Mouse (Mus musculus) heart, embryonic 13.5 days (tissue): ENCODE measurements at regions not wholly inside any gene's neighbourhood (a gene's known extent, or its start where the extent isn't known, plus 50 kb on each side); places are given as distances from the start of the nearest gene placed in this dataset.

Experiments
- ATAC-seq: fragments of 200-750 bp; cut with Nextera tagmentation; 2 replicates; pipeline ENCODE4 v1.8.0; 2017; ENCODE audit warnings: moderate TSS enrichment; ENCODE audit not compliant: insufficient number of reproducible peaks, low FRiP score, low TSS enrichment; ENCODE audit errors: extremely low read depth
- H3K27ac ChIP-seq: fragments of 300-500 bp; sonication (generic); replicated peaks from 2 replicates; pipeline ENCODE4 v1.5.1; 2015; ENCODE audit warnings: moderate library complexity, mild to moderate bottlenecking, inconsistent platforms
- H3K27me3 ChIP-seq: fragments of 300-500 bp; sonication (generic); replicated peaks from 2 replicates; pipeline ENCODE4 v1.6.1; 2015; ENCODE audit warnings: mild to moderate bottlenecking, inconsistent platforms
- H3K36me3 ChIP-seq: fragments of 300-500 bp; sonication (generic); 2 replicates; pipeline ENCODE4 v1.6.1; 2015; ENCODE audit warnings: mild to moderate bottlenecking, inconsistent platforms
- H3K4me1 ChIP-seq: fragments of 300-500 bp; sonication (generic); 2 replicates; pipeline ENCODE4 v1.6.1; 2015; ENCODE audit warnings: inconsistent platforms
- H3K4me2 ChIP-seq: fragments of 300-500 bp; sonication (generic); 2 replicates; pipeline ENCODE4 v1.6.1; 2015; ENCODE audit warnings: inconsistent platforms, mild to moderate bottlenecking, moderate library complexity
- H3K4me3 ChIP-seq: fragments of 300-500 bp; sonication (generic); 2 replicates; pipeline ENCODE4 v1.5.1; 2015; ENCODE audit warnings: moderate library complexity, mild to moderate bottlenecking, inconsistent platforms
- H3K9ac ChIP-seq: fragments of 300-500 bp; sonication (generic); 2 replicates; pipeline ENCODE4 v1.6.1; 2015; ENCODE audit warnings: inconsistent platforms, mild to moderate bottlenecking, moderate library complexity
- H3K9me3 ChIP-seq: fragments of 300-500 bp; sonication (generic); 2 replicates; pipeline ENCODE4 v1.6.1; 2016; ENCODE audit warnings: inconsistent platforms
- WGBS: fragments of 180-500 bp; shearing (Covaris S2); methylation state at CpG from one replicate; pipeline ENCODE4 v1.1.7; 2015; ENCODE audit warnings: mixed read lengths; 5-methylcytosine and 5-hydroxymethylcytosine counted together

DNA sequence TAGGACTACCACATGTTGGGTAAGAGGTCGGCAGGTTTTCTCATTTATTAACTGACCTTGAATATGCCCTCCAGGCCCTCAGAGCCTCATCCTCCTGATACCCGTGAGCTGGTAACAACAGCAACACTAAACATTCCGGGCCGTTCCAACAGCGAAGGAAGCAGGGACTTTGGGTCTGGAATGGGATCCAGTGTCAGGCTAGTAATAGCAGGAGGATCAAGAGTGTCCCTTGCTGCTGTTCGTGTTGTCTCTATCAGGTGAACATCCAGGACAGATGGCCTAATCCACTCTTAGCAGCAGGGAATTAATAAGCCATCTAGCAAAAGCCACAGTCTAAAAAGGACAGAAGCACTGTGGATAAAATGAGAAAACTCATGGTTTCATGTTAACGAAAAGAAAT is 106.7 kb downstream of the Cpeb2 start:
- no peak overlapping the region for H3K9ac ChIP-seq
- 57% methylated on average over 7 of the region's 7 CpGs for WGBS

DNA sequence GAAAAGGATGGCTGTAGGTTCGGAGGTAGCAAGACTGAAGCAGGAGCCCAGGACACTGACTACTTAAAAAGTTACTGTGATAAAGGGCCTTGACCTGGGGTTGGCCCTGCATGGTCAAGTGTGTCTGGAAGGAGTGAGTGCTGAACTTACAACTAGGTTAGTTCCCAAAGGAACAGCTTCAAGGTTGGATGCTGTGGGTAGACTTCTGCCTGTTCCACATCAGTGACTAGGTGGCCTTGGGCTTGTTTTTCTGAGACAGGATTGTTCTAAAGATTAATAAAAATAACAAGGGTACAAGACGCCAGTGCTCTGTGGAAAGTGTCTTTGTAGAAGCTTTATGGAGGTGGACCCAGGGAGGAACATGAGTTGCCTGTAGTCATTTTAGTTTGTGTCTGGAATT is 108.5 kb downstream of the Cpeb2 start:
- H3K4me1 ChIP-seq: peaks cover 6% of the 10 kb centered on the region; the same call in 1 of the 2 replicates
- H3K4me3 ChIP-seq: no peak overlapping the region
- H3K27ac ChIP-seq: no peak overlapping the region
- H3K9ac ChIP-seq: no peak overlapping the region
- ATAC-seq: no peak
- no peak overlapping the region for H3K4me2 ChIP-seq
- H3K36me3 ChIP-seq: no peaks in the 10 kb centered on the region
- H3K9me3 ChIP-seq: no peaks in the 10 kb centered on the region
- no peaks in the 10 kb centered on the region for H3K27me3 ChIP-seq
- 69% methylated on average over 2 of the region's 2 CpGs for WGBS

More for the DNA sequence above, 106.7 kb downstream of the Cpeb2 start:
- H3K27me3 ChIP-seq: no peaks in the 10 kb centered on the region
- no peaks in the 10 kb centered on the region for H3K36me3 ChIP-seq
- no peaks in the 10 kb centered on the region for H3K9me3 ChIP-seq
- H3K4me1 ChIP-seq: peaks cover 6% of the 10 kb centered on the region; the same call in 1 of the 2 replicates
- H3K4me3 ChIP-seq: no peak overlapping the region
- peak overlapping the region; percentile 33; the same call in 1 of the 2 replicates for H3K4me2 ChIP-seq
- H3K27ac ChIP-seq: no peak overlapping the region
- no peak for ATAC-seq

DNA sequence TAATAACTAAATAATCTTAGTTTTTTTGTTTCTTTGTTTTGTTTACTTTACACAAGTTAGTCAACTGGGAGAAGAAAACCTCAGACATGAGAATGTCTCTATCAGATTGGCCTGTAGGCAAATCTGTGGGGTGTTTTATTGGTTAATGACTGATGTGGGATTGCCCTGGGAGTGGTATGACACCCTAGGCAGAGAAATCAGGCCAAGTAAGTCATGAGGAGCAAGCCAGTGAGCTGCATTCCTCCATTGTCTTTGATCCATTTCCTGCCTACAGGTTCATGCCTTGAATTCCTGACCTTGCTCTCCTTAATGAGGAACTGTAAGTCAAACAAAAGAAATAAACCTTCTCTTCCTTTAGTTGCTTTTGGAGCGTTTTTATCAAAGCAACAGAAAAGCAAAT is 111.5 kb downstream of the Cpeb2 start:
- Histone ChIP-seq H3K27me3 (no peaks in the 10 kb centered on the region), H3K4me1 (0 out of 2 replicates have a peak, but pooled peaks cover 3% of the 10 kb centered on the region), H3K4me3 (no peak overlapping the region), H3K4me2 (no peak overlapping the region), H3K27ac (no peak overlapping the region), H3K9ac (no peak overlapping the region), H3K36me3 (no peaks in the 10 kb centered on the region), H3K9me3 (no peaks in the 10 kb centered on the region)
- no peak for ATAC-seq
- WGBS: 69% methylated on average over 1 of the region's 1 CpGs

DNA sequence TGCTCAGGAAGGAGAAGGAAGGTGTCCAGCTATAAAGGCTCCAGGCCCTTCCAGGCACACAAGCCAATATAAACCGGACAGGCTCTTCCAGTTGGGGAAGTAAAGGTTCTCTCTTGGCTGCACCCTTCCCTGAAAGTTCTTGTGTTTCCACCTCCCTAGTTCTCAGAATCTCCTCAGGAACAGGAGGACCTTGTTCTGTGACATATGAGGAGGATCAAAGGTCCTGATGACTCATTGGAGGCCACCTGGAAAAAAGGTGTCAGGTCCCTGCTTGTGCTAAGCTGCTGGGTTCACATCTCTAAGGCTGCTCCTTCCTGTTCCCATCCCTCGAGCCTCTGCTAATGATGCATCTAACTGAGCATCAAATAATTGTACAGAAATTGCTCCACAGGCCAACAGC is 118.0 kb downstream of the Cpeb2 start:
- Histone ChIP-seq H3K27ac (no peak overlapping the region), H3K4me3 (no peak overlapping the region), H3K4me1 (peaks cover 14% of the 10 kb centered on the region), H3K27me3 (no peaks in the 10 kb centered on the region), H3K36me3 (no peaks in the 10 kb centered on the region), H3K4me2 (no peak overlapping the region), H3K9ac (no peak overlapping the region), H3K9me3 (no peaks in the 10 kb centered on the region)
- 72% methylated on average over 2 of the region's 2 CpGs for WGBS
- no peak for ATAC-seq

DNA sequence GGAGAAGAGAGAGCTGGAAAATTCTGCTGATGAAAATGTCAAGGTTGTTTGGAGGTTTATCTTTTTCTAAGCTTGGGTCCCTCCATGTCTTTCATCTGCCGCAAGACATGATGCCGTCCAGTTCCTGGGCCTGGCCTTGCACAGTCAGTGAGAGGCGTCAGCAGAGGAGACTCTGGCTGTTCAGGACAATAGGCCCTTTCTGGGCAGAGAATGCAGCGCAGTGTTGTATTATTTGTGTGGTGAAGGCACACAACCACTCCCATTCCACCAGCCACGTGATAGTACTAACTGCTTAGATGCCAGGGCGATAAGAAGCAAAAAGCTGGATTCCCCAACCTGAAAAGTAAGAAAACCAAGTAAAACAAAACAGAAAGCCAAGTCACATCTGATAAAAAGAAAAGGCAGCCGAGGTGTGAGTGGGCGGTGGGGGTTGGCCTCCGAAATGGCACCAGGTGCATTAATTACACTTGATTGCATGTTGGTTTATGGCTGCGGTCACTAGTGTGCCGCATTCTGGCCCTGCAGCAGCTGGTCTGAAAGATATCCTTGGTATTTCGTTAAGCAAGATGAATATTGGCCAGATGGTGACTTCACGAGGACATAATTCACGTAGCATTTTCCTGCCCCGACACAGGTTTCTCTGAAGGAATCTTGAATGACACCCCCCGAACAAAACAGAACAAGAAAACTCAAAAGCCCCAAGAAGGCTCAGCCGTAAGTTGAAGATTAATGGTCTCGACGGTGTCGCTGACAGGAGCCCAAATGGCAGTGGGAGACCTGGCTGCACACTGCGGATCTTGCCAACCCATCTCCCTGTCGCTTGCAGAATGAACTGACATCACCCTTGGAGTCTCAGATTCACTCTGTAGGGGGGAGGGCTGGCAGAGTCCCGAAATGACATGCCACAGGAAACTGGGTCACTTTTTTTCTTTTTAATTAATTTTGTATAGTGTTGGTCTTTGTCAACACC is 120.3 kb downstream of the Cpeb2 start:
- no peak for ATAC-seq

DNA sequence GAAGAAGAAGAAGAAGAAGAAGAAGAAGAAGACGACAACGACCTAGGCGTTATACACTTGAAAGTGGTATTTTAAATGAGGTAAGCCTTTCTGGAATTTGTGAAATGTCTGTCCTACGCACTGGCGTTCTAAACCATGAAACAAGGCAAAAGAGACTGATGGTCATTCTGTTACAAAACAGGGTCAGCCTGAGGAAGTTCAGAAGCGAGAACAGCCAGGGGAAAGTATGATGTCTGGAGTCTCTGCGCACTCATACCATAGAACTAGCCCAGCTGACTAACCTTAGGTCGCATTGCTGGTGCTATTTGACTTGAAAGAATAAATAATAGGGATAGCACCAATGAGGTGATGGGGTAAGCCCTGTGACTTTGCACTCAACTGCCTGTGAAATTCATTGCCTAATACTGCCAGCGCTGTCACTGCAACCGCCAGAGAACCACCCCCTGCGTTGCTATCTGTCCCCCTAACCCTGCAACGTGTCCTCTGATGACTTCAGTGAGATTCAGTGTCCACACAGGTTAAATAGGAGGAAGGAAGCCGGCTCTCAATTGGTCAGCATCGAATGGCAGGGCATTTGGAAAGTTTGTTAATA is 121.5 kb downstream of the Cpeb2 start:
- ATAC-seq: no peak
- peaks cover 29% of the 10 kb centered on the region for H3K4me1 ChIP-seq
- 26% methylated on average over 14 of the region's 14 CpGs for WGBS
- H3K27me3 ChIP-seq: no peaks in the 10 kb centered on the region
- H3K27ac ChIP-seq: peak overlapping the region; percentile 89
- H3K36me3 ChIP-seq: no peaks in the 10 kb centered on the region
- H3K4me2 ChIP-seq: peak overlapping the region; percentile 72
- no peaks in the 10 kb centered on the region for H3K9me3 ChIP-seq
- peak overlapping the region; percentile 75 for H3K9ac ChIP-seq
- H3K4me3 ChIP-seq: peak overlapping the region; percentile 52

More for the DNA sequence above, 120.3 kb downstream of the Cpeb2 start:
- no peak overlapping the region for H3K4me3 ChIP-seq
- no peak overlapping the region for H3K9ac ChIP-seq
- no peaks in the 10 kb centered on the region for H3K36me3 ChIP-seq
- H3K4me1 ChIP-seq: peaks cover 19% of the 10 kb centered on the region
- no peaks in the 10 kb centered on the region for H3K27me3 ChIP-seq
- WGBS: 74% methylated on average over 23 of the region's 23 CpGs
- no peak overlapping the region for H3K4me2 ChIP-seq
- H3K9me3 ChIP-seq: no peaks in the 10 kb centered on the region
- no peak overlapping the region for H3K27ac ChIP-seq

DNA sequence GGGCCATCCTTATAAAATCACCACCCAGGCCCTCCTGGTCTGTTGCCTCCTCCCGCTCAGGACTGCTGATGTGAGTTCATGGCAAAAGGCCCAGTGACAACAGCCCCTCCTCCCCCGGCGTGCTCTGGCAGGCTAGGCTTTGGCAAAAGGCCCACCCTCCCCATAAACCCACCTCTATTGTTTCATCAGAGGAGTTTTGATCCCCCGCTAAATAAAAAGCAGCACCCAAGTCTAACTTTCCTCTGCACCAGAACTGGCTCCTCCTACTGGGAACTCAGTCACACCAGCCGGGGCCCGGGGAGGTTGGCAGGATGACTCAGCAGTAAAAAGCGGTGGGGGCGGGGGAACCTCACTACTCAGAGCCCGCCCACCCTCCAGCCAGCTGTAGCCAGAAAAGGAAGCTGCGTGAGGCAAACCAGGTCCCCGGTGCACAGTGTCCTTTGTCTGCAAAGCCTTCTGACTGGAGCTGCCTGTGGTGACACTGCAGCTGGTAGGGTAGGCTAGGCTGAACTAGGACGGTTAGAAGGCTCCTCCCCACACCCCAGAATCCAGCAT is 122.1 kb downstream of the Cpeb2 start:
- Histone ChIP-seq H3K9me3 (no peaks in the 10 kb centered on the region), H3K4me2 (peak overlapping the region; percentile 72), H3K4me1 (peaks cover 35% of the 10 kb centered on the region), H3K27me3 (no peaks in the 10 kb centered on the region), H3K9ac (peak overlapping the region; percentile 75), H3K27ac (peak overlapping the region; percentile 89), H3K4me3 (peak overlapping the region; percentile 52), H3K36me3 (no peaks in the 10 kb centered on the region)
- under 1% methylated on average over 12 of the region's 12 CpGs for WGBS
- ATAC-seq: peak; percentile 95

DNA sequence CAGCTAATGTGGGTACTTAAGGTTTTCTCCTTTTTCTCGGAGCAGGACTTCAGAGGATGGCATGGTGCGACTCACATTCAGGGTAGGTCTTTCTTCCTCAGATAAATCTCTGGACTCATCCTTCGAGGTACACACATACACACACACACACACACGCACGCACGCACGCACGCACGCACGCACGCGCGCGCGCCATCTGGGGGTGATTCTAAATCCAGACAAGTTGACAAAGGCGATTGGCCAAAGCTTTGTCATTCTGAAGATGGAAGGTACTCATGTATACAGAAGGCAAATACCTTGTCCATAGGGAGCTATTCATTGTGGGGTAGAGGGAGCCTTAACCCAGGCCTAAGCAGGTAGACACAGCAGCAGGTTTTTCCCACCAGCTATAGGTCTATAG is 122.9 kb downstream of the Cpeb2 start:
- H3K9me3 ChIP-seq: no peaks in the 10 kb centered on the region
- H3K36me3 ChIP-seq: no peaks in the 10 kb centered on the region
- H3K9ac ChIP-seq: peak overlapping the region; percentile 75
- H3K4me1 ChIP-seq: peaks cover 35% of the 10 kb centered on the region
- 84% methylated on average over 16 of the region's 16 CpGs for WGBS
- peak overlapping the region; percentile 89 for H3K27ac ChIP-seq
- ATAC-seq: no peak
- peak overlapping the region; percentile 72 for H3K4me2 ChIP-seq
- H3K4me3 ChIP-seq: peak overlapping the region; percentile 52; the same call in 1 of the 2 replicates
- H3K27me3 ChIP-seq: no peaks in the 10 kb centered on the region

DNA sequence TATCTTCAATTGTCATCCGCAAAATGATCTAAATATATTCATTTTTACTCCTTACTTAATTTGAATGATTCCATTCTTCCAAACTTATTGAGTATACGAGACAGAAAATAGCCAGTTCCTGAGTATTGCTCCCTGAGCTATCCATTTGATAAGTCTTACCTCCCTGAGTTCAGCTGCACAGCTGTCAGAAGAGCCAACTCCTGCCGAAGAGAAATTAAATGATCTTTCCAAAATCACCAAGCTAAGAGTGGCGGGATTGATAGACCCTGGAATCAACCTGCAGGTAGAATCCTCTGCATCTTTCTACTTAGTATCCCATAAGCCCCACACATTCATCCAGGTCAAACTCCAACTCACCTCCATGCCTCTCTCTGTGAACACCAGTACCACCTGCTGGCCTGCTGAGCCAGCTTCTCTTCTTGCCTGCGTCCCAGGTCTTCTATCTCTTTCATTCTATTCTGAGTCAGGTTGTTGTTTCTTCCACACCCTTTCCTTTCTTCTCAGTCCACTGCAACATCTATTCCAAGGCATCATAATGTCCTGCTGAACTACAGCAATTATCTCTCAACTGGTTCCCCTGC is 124.2 kb downstream of the Cpeb2 start:
- H3K9ac ChIP-seq: no peak overlapping the region
- no peaks in the 10 kb centered on the region for H3K36me3 ChIP-seq
- no peak overlapping the region for H3K4me3 ChIP-seq
- H3K27ac ChIP-seq: no peak overlapping the region
- no peak for ATAC-seq
- H3K4me1 ChIP-seq: peaks cover 35% of the 10 kb centered on the region
- H3K4me2 ChIP-seq: no peak overlapping the region
- 77% methylated on average over 5 of the region's 5 CpGs for WGBS
- H3K27me3 ChIP-seq: no peaks in the 10 kb centered on the region
- no peaks in the 10 kb centered on the region for H3K9me3 ChIP-seq

DNA sequence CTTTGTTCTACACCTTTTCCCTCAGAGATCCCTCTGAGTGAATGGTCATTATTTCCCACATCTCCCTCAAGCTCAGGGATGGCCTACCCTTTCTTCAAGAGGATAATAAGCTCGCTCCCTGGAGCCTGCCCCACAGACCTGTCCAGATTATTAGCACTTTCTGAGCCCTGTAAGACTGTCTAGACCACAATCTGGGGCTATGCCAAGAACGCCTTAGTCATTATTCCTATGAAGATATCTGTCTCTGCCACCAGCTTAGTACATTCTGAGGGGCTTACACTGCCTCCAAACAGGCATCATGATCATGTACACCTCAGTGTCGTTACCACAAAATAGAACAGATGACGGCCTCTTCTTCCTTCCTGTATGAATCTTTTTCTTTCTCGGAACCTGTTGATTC is 124.9 kb downstream of the Cpeb2 start:
- no peak overlapping the region for H3K4me2 ChIP-seq
- no peak for ATAC-seq
- H3K9me3 ChIP-seq: no peaks in the 10 kb centered on the region
- no peaks in the 10 kb centered on the region for H3K36me3 ChIP-seq
- no peak overlapping the region for H3K4me3 ChIP-seq
- no peaks in the 10 kb centered on the region for H3K27me3 ChIP-seq
- no peak overlapping the region for H3K9ac ChIP-seq
- peaks cover 35% of the 10 kb centered on the region for H3K4me1 ChIP-seq
- no peak overlapping the region for H3K27ac ChIP-seq
- WGBS: 79% methylated on average over 5 of the region's 5 CpGs
